8 mouse cellular contexts compared by ENCODE assay signal in the genomic region with DNA sequence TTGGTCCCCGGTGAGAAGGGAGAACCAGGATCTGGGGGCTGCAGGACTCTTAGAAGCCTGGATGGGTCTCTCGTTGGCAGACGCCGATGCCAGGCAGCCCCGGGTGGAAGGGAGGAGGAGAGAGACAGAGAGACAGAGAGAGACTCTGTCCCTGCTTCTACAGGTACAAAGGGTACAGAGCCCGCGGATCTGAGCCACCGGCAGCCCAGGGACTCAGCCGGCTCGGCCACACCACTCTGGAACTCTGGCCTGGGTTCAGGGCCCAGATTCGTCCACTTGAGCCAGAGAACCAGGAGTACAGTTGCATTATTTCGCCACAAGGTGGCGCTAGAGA.
DNase-seq lines count a peak whose midpoint lies in the region; ATAC-seq and TF ChIP-seq lines count a peak whose summit lies in the region.

No protein-coding gene starts in this region.

- H3K9ac ChIP-seq in neural tube, embryonic 11.5 days (ENCODE audit: low read length), result peak overlapping the region; percentile 14; the same call in 1 of the 2 replicates

- peaks cover 47% of the 10 kb centered on the region for H3K9me3 ChIP-seq in erythroblast, embryonic 14.5 days (ENCODE audit: control insufficient read depth, low read length)
- H3K9me3 ChIP-seq in neural tube, embryonic 11.5 days (ENCODE audit: control insufficient read depth, low read length), result no peaks in the 10 kb centered on the region
- H3K9me3 ChIP-seq in limb, embryonic 10.5 days (replicated peaks), result no peaks in the 10 kb centered on the region

- TF ChIP-seq CTCF in small intestine, adult 2 months (IDR thresholded peaks at IDR 0.05; ENCODE audit: extremely low read depth, insufficient read length, insufficient replicate concordance, low read depth, low read length), result no peak

- 55% methylated on average over 10 of the region's 13 CpGs for WGBS in neural tube, embryonic 11.5 days
- 50% methylated on average over 13 of the region's 13 CpGs for WGBS in limb, embryonic 10.5 days
- WGBS in small intestine, adult 2 months, result 39% methylated on average over 11 of the region's 13 CpGs

- peaks cover 8% of the 10 kb centered on the region for H3K4me1 ChIP-seq in erythroblast, embryonic 14.5 days (ENCODE audit: control insufficient read depth)
- no peaks in the 10 kb centered on the region for H3K4me1 ChIP-seq in neural tube, embryonic 11.5 days (ENCODE audit: control insufficient read depth, insufficient read depth, low read length)
- no peaks in the 10 kb centered on the region for H3K4me1 ChIP-seq in limb, embryonic 10.5 days
- no peaks in the 10 kb centered on the region for H3K4me1 ChIP-seq in small intestine, adult 2 months (ENCODE audit: control insufficient read depth, insufficient read depth, insufficient read length, low read length)

- H3K27ac ChIP-seq in neural tube, embryonic 11.5 days (ENCODE audit: low read depth, low read length), result no peak overlapping the region
- peak overlapping the region; percentile 78 for H3K27ac ChIP-seq in limb, embryonic 10.5 days
- no peak overlapping the region for H3K27ac ChIP-seq in small intestine, adult 2 months (ENCODE audit: insufficient read depth, low read depth, low read length)

- H3K4me3 ChIP-seq in erythroblast, embryonic 14.5 days (replicated peaks), result peak overlapping the region; percentile 40
- no peak overlapping the region for H3K4me3 ChIP-seq in neural tube, embryonic 11.5 days (ENCODE audit: low read depth, low read length)
- H3K4me3 ChIP-seq in limb, embryonic 10.5 days, result peak overlapping the region; percentile 32
- H3K4me3 ChIP-seq in small intestine, adult 2 months (ENCODE audit: low read depth, low read length), result peak overlapping the region; percentile 46

- H3K27me3 ChIP-seq in erythroblast, embryonic 14.5 days (ENCODE audit: control insufficient read depth), result no peaks in the 10 kb centered on the region; the same call in 1 of the 2 replicates
- no peaks in the 10 kb centered on the region for H3K27me3 ChIP-seq in neural tube, embryonic 11.5 days (ENCODE audit: control insufficient read depth, insufficient read depth, low read length)
- no peaks in the 10 kb centered on the region for H3K27me3 ChIP-seq in limb, embryonic 10.5 days (ENCODE audit: low read depth, poor library complexity, severe bottlenecking)
- H3K27me3 ChIP-seq in small intestine, adult 2 months (ENCODE audit: control insufficient read depth, insufficient read depth, low read length), result no peaks in the 10 kb centered on the region

- ATAC-seq in erythroblast, adult 5-6 weeks (replicated peaks; ENCODE audit: low FRiP score, poor library complexity, severe bottlenecking), result no peak
- ATAC-seq in neural tube, embryonic 11.5 days (ENCODE audit: insufficient read depth, low FRiP score, low TSS enrichment), result no peak; the same call in 1 of the 2 replicates

- TF ChIP-seq POLR2A in small intestine, adult 2 months (IDR thresholded peaks at IDR 0.05; ENCODE audit: low read depth, low read length), result no peak

- peak overlapping the region; percentile 9; the same call in 1 of the 2 replicates for H3K4me2 ChIP-seq in neural tube, embryonic 11.5 days (ENCODE audit: low read depth)

- H3K36me3 ChIP-seq in erythroblast, embryonic 14.5 days (ENCODE audit: control insufficient read depth), result no peaks in the 10 kb centered on the region
- H3K36me3 ChIP-seq in neural tube, embryonic 11.5 days (ENCODE audit: control insufficient read depth, insufficient read depth, low read length), result no peaks in the 10 kb centered on the region
- no peaks in the 10 kb centered on the region for H3K36me3 ChIP-seq in limb, embryonic 10.5 days
- no peaks in the 10 kb centered on the region for H3K36me3 ChIP-seq in small intestine, adult 2 months (ENCODE audit: control insufficient read depth, insufficient read depth, low read length)

- DNase-seq in neural tube, embryonic 11.5 days (ENCODE audit: low spot score), result no peak
- DNase-seq in neural tube, embryonic 10.5 days (ENCODE audit: extremely low spot score, low spot score), result no peak
- no peak for DNase-seq in limb, embryonic 10.5 days (ENCODE audit: low spot score)
- DNase-seq in spleen, postnatal 36 days (ENCODE audit: low spot score in 2 of 2), result no peak
- no peak for DNase-seq in left cerebral cortex, adult 9 months (ENCODE audit: low spot score in 2 of 2)
